Mouse (Mus musculus): ENCODE data around the gene Stfa3. TPM values are rescaled to one million over a fixed set of nuclear protein-coding genes. Genes with fewer than 3 reads are reported as not detected.

The Stfa3 gene
- polyA plus RNA-seq (2014; fragmentation: Illumina TruSeq; extraction: RNeasy Lipid Tissue Mini Kit (QIAGEN cat#74804); ENCODE audit: low read depth, low replicate concordance), result not detected

GRCm38 (mm10) chr16:36455342-36455802, at the start of gene Stfa3:
Gene Stfa3, minus strand, starts transcription at chr16:36455392.

DNA sequence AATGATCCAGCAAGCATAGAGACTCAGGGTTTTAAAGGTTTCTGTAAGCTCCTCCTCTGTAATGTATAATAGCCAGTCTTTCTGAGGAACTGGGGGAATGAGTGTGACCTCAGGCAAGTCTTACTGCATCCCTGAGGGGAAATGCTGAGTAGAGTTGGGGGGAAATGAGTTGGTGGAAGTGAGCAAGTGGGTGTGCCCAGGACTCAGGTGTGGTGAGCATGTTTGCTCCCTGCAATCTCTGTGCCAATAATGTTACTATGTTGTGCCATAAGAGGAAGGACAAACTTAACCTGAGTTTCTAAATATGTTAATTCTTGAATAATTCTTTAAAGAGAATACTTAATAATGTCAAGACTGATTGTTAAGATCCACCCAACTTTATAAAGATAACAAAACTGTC, 46.8 kb downstream of the Stfa3 start, which contains the start of gene Stfa2:
Stfa2 (minus strand) TSS at position 101 of the 400 bp plus-strand sequence.

Other genes with a start within 250 kb of the Stfa3 start
- not detected for gene Gm5416, start 245.0 kb downstream of the Stfa3 start, polyA plus RNA-seq (2014; fragmentation: Illumina TruSeq; extraction: RNeasy Lipid Tissue Mini Kit (QIAGEN cat#74804); ENCODE audit: low read depth, low replicate concordance)
- not detected for gene 2010005H15Rik, start 233.9 kb downstream of the Stfa3 start, polyA plus RNA-seq (2014; fragmentation: Illumina TruSeq; extraction: RNeasy Lipid Tissue Mini Kit (QIAGEN cat#74804); ENCODE audit: low read depth, low replicate concordance)
- gene Stfa1, start 178.4 kb downstream of the Stfa3 start, polyA plus RNA-seq (2014; fragmentation: Illumina TruSeq; extraction: RNeasy Lipid Tissue Mini Kit (QIAGEN cat#74804); ENCODE audit: low read depth, low replicate concordance), result not detected
- not detected for gene BC117090, start 121.1 kb downstream of the Stfa3 start, polyA plus RNA-seq (2014; fragmentation: Illumina TruSeq; extraction: RNeasy Lipid Tissue Mini Kit (QIAGEN cat#74804); ENCODE audit: low read depth, low replicate concordance)
- gene BC100530, start 87.6 kb downstream of the Stfa3 start, polyA plus RNA-seq (2014; fragmentation: Illumina TruSeq; extraction: RNeasy Lipid Tissue Mini Kit (QIAGEN cat#74804); ENCODE audit: low read depth, low replicate concordance), result not detected
- gene Stfa2, start 46.9 kb downstream of the Stfa3 start, polyA plus RNA-seq (2014; fragmentation: Illumina TruSeq; extraction: RNeasy Lipid Tissue Mini Kit (QIAGEN cat#74804); ENCODE audit: low read depth, low replicate concordance), result not detected
- 18.2 TPM for gene Casr, start 106.7 kb upstream of the Stfa3 start, polyA plus RNA-seq (2014; fragmentation: Illumina TruSeq; extraction: RNeasy Lipid Tissue Mini Kit (QIAGEN cat#74804); ENCODE audit: low read depth, low replicate concordance)
- gene Cd86, start 210.7 kb upstream of the Stfa3 start, polyA plus RNA-seq (2014; fragmentation: Illumina TruSeq; extraction: RNeasy Lipid Tissue Mini Kit (QIAGEN cat#74804); ENCODE audit: low read depth, low replicate concordance), result 3.9 TPM
- gene Ildr1, start 238.6 kb upstream of the Stfa3 start, polyA plus RNA-seq (2014; fragmentation: Illumina TruSeq; extraction: RNeasy Lipid Tissue Mini Kit (QIAGEN cat#74804); ENCODE audit: low read depth, low replicate concordance), result 33.5 TPM

Data from kidney, adult 10 weeks (tissue).